Mouse (Mus musculus) heart, embryonic 15.5 days (tissue): Measurements from ENCODE around the gene Lix1l. TPM values are rescaled to one million over a fixed set of nuclear protein-coding genes. Genes with fewer than 3 reads are reported as not detected.

ENCODE experiments used
- ATAC-seq: fragments of 200-750 bp; cut with Nextera tagmentation; replicated peaks from 2 replicates; pipeline ENCODE4 v1.8.0; 2017; ENCODE audit warnings: low read depth, moderate TSS enrichment; ENCODE audit not compliant: insufficient number of reproducible peaks, insufficient read depth, low FRiP score
- H3K27ac ChIP-seq: fragments of 300-500 bp; sonication (generic); 2 replicates; pipeline ENCODE4 v1.5.1; 2015; ENCODE audit warnings: mild to moderate bottlenecking, inconsistent platforms
- H3K27me3 ChIP-seq: fragments of 300-500 bp; sonication (generic); 2 replicates; pipeline ENCODE4 v1.6.1; 2015; ENCODE audit warnings: inconsistent platforms
- H3K36me3 ChIP-seq: fragments of 300-500 bp; sonication (generic); 2 replicates; pipeline ENCODE4 v1.6.1; 2015; ENCODE audit warnings: mild to moderate bottlenecking, inconsistent platforms
- H3K4me1 ChIP-seq: fragments of 300-500 bp; sonication (generic); replicated peaks from 2 replicates; pipeline ENCODE4 v1.6.1; 2015; ENCODE audit warnings: inconsistent platforms
- H3K4me2 ChIP-seq: fragments of 300-500 bp; sonication (generic); 2 replicates; pipeline ENCODE4 v1.6.1; 2015; ENCODE audit warnings: inconsistent platforms, mild to moderate bottlenecking, moderate library complexity
- H3K4me3 ChIP-seq: fragments of 300-500 bp; sonication (generic); 2 replicates; pipeline ENCODE4 v1.5.1; 2015; ENCODE audit warnings: mild to moderate bottlenecking, inconsistent platforms
- H3K9ac ChIP-seq: fragments of 300-500 bp; sonication (generic); 2 replicates; pipeline ENCODE4 v1.6.1; 2015; ENCODE audit warnings: mild to moderate bottlenecking, inconsistent platforms
- H3K9me3 ChIP-seq: fragments of 300-500 bp; sonication (generic); replicated peaks from 2 replicates; pipeline ENCODE4 v1.6.1; 2016; ENCODE audit warnings: inconsistent platforms
- WGBS: fragments of 180-500 bp; shearing (Covaris S2); methylation state at CpG from one replicate; pipeline ENCODE4 v1.1.7; 2015; ENCODE audit warnings: mixed read lengths; 5-methylcytosine and 5-hydroxymethylcytosine counted together
- polyA plus RNA-seq: library from polyadenylated mRNA; unstranded; fragments of >200 nt; fragmentation: Nextera tagmentation; extraction: Ambion mirVana; gene quantifications from 2 replicates; pipeline ENCODE4 v1.2.1, GENCODE M21; 2015

Lix1l gene
- polyA plus RNA-seq, 1 experiment from 2014 or later = 5.3 TPM

DNA sequence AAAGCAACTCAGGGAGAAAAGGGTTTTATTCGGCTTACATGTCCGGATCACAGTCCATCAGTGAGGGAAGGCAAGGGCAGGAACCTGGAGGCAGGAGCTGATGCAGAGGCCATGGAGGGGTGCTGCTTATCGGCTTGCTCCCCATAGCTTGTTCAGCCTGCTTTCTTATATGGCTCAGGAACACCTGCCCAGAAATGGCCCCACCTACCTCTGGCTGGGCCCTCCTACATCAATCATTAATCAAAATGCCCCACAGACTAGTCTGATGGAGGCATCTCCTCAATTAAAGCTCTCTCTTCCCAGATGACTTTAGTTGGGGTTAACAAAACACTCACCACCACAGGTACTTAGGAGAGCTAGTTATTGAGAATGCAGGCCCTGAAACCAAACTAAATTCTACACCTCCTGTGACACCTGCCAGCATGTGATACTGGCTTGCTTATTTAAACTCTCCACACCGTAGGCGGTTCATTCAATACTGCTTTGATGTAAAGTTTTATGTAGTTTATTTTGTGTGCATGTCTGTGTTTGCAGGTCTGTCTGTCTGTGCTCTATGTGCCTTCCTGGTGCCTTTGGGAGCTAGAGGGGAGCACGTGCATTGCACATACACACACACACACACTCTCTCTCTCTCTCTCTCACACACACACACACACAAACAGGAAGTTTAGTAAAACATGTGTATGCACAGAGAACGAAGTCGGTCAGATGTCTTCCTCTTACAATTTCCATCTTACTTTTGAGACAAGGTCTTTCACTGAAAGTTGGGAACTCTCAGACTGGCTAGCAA, 34.1 kb upstream of the Lix1l start:
- Histone ChIP-seq H3K4me2 (no peak overlapping the region), H3K9ac (no peak overlapping the region), H3K36me3 (no peaks in the 10 kb centered on the region), H3K4me1 (peaks cover 45% of the 10 kb centered on the region), H3K27ac (0 out of 2 replicates have a peak overlapping the region, but pooled peaks have one; percentile 5), H3K9me3 (no peaks in the 10 kb centered on the region), H3K4me3 (no peak overlapping the region), H3K27me3 (no peaks in the 10 kb centered on the region)
- ATAC-seq = no peak
- WGBS = 77% methylated on average over 8 of the region's 8 CpGs

DNA sequence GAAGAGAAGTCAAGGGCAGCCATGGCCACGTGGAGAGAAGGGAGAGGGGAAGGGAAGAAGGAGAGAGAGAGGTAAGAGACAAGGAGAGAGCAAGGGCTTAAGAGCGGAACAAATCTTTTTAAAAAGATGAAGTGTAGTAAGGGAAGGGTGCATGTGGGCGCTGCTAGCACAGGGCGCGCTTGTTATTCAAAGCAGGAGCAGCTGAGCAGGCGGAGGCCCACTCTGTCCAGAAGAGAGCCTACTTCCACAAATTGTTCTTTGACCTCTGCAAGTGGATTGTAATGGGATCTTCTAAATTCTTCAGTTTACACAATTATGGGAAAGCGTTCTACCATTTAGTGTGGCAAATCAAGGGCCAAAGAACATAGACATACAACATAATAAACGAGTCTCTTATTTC, 32.3 kb upstream of the Lix1l start:
- peaks cover 48% of the 10 kb centered on the region for H3K4me1 ChIP-seq
- 77% methylated on average over 8 of the region's 8 CpGs for WGBS

DNA sequence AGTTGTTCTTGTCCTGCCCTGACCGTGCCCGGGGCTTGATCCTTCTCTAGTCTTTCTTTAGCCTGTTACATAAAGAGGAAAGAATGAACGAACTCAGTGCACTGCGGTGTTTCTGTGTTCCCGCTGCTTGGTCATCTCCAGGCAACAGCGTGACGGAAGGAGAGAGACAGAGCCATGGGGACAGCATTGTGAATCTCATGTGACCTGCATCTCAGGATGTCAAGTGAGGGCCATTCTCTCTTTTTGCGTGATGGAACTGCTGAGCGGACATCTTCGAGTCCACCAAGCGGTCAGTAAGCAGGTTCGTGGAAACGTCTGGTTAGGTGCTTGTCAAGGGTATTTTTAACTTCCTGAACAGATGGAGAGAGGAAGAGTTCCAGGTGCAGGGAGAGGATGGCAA, 31.4 kb upstream of the Lix1l start:
- no peaks in the 10 kb centered on the region for H3K27me3 ChIP-seq
- H3K36me3 ChIP-seq = no peaks in the 10 kb centered on the region
- ATAC-seq = no peak
- no peak overlapping the region for H3K9ac ChIP-seq
- peak overlapping the region; percentile 39 for H3K27ac ChIP-seq
- no peak overlapping the region for H3K4me3 ChIP-seq
- peaks cover 46% of the 10 kb centered on the region for H3K4me1 ChIP-seq
- H3K9me3 ChIP-seq = no peaks in the 10 kb centered on the region
- WGBS = 68% methylated on average over 13 of the region's 13 CpGs
- H3K4me2 ChIP-seq = no peak overlapping the region

More for the DNA sequence above, 32.3 kb upstream of the Lix1l start:
- Histone ChIP-seq H3K4me2 (no peak overlapping the region), H3K9ac (no peak overlapping the region), H3K9me3 (no peaks in the 10 kb centered on the region), H3K27ac (peak overlapping the region; percentile 39), H3K36me3 (no peaks in the 10 kb centered on the region), H3K27me3 (no peaks in the 10 kb centered on the region), H3K4me3 (no peak overlapping the region)
- no peak for ATAC-seq

DNA sequence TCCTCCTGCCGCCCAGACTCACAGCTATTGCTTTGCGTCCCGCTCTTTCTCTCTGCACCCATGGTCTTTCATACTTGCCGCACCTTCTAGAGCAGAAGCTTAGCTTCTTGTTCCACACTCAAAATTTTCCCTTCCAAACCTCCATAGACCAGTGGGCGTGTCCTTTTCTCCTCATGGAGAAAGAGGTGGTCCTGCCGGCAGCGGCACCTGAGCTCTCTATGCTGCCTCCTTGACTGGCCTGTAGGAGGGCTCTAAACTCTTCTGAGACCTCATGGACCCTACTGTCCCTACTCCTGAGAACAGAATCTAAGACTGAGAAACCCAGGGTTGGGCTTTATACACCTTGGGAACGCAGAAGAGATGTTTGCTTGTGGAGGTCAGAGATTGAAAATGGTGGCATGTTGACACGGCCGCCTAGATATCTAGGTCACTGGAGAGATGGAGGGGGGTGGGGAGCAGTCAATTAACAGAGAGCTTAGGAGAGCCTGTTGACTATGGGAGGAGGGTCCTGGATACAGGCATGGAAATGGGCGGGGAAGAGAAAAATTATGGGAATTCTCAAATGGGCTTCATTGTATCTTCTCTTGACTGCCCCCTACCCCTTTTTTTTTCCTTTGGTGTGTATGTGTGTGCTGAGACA, 30.9 kb upstream of the Lix1l start:
- H3K27me3 ChIP-seq = no peaks in the 10 kb centered on the region
- no peaks in the 10 kb centered on the region for H3K36me3 ChIP-seq
- no peak overlapping the region for H3K4me3 ChIP-seq
- H3K27ac ChIP-seq = peak overlapping the region; percentile 39; the same call in 1 of the 2 replicates
- no peaks in the 10 kb centered on the region for H3K9me3 ChIP-seq
- 82% methylated on average over 11 of the region's 11 CpGs for WGBS
- H3K9ac ChIP-seq = no peak overlapping the region
- peaks cover 45% of the 10 kb centered on the region for H3K4me1 ChIP-seq
- H3K4me2 ChIP-seq = no peak overlapping the region
- no peak for ATAC-seq

DNA sequence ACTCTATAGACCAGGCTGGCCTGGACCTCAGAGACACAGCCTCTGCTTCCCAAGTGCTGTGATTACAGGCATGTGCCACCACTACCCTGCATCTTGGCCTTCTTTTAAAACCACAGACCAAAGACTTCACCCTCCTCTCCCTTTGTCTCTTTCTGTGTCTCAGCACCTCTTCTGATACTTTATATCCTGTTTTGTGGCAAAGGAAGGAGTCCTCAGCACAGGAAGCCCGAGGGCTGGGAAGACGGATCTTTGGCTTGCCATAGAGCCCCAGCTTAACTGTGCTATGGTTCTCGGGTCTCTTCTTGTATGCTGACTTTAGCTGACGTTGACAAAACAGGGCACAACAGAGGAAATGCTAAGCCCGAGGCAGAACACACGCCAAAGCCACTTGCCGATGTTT, 30.3 kb upstream of the Lix1l start:
- no peak for ATAC-seq
- 56% methylated on average over 7 of the region's 7 CpGs for WGBS
- Histone ChIP-seq H3K27ac (peak overlapping the region; percentile 23; the same call in 1 of the 2 replicates), H3K9me3 (no peaks in the 10 kb centered on the region), H3K4me1 (peaks cover 51% of the 10 kb centered on the region), H3K4me3 (no peak overlapping the region), H3K9ac (no peak overlapping the region), H3K27me3 (no peaks in the 10 kb centered on the region), H3K4me2 (no peak overlapping the region), H3K36me3 (no peaks in the 10 kb centered on the region)

DNA sequence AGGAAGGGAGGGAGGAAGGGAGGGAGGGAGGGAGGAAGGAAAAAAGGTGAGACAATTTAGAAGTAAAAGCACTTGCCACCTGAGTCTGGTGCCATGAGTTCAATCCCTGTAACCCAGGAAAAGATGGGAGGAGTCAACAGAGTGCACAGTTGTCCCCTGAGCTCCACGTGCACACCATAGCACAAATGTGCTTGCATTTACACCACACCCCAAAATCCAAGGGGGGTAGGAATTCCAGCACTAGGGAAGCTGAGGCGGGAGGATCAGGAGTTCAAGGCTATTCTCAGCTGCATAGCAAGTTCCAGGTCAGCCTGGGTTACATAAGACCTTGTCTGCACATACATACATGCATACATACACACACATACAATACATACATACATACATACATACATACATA, 29.6 kb upstream of the Lix1l start:
- H3K27me3 ChIP-seq = no peaks in the 10 kb centered on the region
- H3K36me3 ChIP-seq = no peaks in the 10 kb centered on the region
- 81% methylated on average over 2 of the region's 2 CpGs for WGBS
- H3K4me3 ChIP-seq = no peak overlapping the region
- peaks cover 56% of the 10 kb centered on the region for H3K4me1 ChIP-seq
- no peak overlapping the region for H3K9ac ChIP-seq
- no peak for ATAC-seq
- H3K4me2 ChIP-seq = no peak overlapping the region
- H3K27ac ChIP-seq = peak overlapping the region; percentile 73; the same call in 1 of the 2 replicates
- no peaks in the 10 kb centered on the region for H3K9me3 ChIP-seq

DNA sequence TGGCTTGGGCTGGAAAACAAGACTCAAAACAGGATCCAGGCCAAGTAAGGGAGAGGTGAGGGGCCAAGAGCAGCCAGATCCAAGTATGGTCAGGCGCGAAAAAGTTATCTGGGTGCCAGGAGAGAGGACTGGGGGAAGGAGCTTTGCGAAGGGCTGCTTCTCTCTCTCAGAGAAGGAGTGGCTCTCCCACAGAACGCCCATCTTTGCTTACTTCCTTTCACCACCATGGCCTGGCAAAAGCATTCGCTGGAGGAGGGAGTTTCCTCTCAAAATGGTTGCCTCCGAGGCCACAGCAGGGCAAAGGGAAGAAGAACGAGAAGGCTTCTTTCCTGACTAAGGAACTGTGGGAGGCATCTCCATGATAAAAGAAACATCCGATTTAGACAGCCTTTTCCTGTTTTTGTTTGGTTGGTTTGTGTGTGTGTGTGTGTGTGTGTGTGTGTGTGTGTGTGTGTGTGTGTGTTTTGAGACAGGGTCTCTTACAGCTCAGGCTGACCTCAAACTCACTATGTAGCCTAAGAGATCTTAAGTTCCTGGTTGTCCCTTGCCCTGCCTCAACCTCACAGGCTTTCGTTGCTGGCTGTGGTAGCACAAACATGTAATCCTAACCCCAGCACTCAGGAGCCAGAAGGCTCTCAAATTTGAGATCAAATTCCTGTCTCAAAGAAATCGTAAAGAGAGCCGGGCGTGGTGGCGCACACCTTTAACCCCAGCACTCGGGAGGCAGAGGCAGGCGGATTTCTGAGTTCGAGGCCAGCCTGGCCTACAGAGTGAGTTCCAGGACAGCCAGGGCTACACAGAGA, 28.9 kb upstream of the Lix1l start:
- Histone ChIP-seq H3K27ac (peak overlapping the region; percentile 73), H3K9me3 (no peaks in the 10 kb centered on the region), H3K9ac (no peak overlapping the region), H3K4me2 (no peak overlapping the region), H3K4me1 (peaks cover 59% of the 10 kb centered on the region), H3K36me3 (no peaks in the 10 kb centered on the region), H3K27me3 (no peaks in the 10 kb centered on the region), H3K4me3 (no peak overlapping the region)
- 64% methylated on average over 16 of the region's 16 CpGs for WGBS
- no peak for ATAC-seq

DNA sequence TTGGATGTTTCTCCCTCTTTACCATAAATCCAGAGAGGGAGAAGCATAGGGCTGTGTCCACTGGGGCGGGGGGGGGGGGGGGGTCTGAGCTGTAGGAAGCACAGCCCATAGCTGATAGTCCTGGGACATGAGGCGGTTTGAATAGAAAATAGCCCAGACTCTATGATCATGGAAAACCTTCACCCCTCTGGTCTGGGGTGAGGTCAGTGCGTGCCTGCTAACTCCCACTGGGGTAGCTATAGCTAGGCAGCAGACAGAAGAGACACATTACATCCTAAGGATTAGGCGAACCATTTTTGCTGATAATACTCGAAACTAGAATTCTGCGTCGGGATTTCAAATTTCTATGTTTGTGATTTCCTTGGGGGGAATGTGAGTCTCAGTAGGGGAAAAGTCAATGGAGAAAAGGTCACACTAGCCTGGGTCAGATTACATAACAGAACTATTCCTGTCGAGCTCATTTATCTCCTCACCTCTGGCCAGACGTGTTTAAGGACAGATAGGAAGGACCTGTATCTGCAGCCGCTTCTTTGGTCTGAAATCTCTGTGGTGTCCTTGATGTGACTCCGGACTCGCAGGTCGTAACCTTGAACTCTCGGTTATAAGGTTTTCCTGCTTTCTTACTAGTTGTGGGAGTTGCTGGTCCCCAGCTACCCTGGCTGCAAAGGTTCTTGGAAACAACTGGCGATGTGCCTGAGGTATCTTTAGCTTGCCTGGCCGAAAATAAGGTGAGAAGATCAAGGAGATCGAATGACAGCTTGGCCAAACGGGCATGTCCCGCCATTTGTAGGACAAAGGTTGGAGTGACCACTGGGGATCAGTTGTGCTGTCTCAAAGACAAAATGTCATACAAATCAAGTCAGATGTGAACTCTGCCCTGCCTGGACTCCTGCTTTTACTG, 27.1 kb upstream of the Lix1l start:
- no peak overlapping the region for H3K4me3 ChIP-seq
- H3K9ac ChIP-seq = no peak overlapping the region
- peak overlapping the region; percentile 39 for H3K27ac ChIP-seq
- H3K4me1 ChIP-seq = peaks cover 69% of the 10 kb centered on the region
- H3K4me2 ChIP-seq = no peak overlapping the region
- no peak for ATAC-seq
- H3K27me3 ChIP-seq = no peaks in the 10 kb centered on the region
- H3K36me3 ChIP-seq = no peaks in the 10 kb centered on the region
- 46% methylated on average over 18 of the region's 19 CpGs for WGBS
- H3K9me3 ChIP-seq = no peaks in the 10 kb centered on the region

DNA sequence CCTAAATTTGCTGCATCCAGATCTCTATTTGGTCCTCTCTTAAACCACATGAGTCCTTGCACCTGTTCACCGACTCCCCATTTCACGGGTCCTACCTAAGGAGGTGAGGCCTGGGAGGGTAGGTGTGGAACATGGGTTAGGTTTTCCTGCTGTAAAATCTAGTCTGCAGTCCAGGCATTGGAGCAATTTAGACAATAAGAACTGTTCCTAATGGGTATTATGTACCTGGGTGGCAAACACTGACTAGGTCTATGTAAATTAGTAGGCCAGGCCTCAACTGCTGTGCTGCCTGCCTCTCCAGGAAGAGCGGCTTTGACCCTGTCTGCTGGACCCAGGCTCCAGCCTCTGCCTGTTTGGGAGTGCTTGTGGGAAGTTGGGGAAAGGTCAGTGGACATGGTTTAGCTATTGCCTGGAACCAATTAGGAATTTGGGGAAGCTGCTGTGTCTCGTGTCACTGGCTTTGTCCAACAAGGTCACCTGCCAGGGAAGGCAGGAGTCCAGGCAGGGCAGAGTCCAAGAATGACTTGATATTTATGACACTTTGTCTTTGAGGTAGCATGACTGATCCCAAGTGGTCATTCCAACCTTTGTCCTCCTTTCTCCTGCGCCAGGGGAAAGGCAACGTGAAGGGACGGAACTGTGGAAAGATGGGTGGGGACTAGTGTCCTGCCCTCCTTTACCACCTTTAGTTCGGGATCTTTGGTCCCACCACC, 25.5 kb upstream of the Lix1l start:
- Histone ChIP-seq H3K27ac (peak overlapping the region; percentile 98), H3K4me1 (peaks cover 70% of the 10 kb centered on the region), H3K36me3 (no peaks in the 10 kb centered on the region), H3K9me3 (no peaks in the 10 kb centered on the region), H3K9ac (peak overlapping the region; percentile 43; the same call in 1 of the 2 replicates), H3K27me3 (no peaks in the 10 kb centered on the region), H3K4me3 (peak overlapping the region; percentile 32; the same call in 1 of the 2 replicates), H3K4me2 (peak overlapping the region; percentile 60)
- ATAC-seq = no peak
- WGBS = 83% methylated on average over 8 of the region's 8 CpGs

DNA sequence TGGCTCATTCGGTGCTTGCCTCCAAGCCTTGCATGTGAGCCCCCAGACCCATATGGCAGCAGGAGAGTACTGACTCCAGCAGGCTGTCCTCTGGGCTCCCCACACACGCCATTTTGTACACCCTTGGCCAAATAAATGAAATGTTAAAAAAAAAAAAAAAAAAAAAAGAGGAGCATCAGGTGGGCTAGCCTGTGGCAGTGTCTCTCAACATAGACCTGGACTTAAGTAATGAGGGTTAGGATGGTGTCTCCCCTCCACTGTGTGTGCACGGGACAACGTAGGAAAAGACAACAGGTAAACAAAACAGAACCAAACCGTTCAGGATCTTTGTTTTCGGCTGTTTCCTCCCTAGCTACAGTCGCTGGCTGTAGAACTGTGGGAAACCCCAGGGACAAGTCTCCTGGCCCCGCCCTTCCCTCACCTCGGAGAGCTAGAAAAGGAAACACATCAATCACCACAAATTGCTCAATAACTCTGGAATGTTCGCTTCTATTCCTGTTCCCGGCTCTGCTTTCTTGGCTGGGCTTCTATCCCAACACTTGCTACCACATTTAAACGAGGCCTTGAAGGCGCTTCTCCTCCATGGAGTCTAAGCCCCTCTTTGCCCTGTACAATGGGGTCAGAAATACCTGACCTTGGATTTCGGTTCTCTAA, 24.8 kb upstream of the Lix1l start:
- no peaks in the 10 kb centered on the region for H3K9me3 ChIP-seq
- H3K36me3 ChIP-seq = no peaks in the 10 kb centered on the region
- 22% methylated on average over 14 of the region's 14 CpGs for WGBS
- no peaks in the 10 kb centered on the region for H3K27me3 ChIP-seq
- H3K9ac ChIP-seq = peak overlapping the region; percentile 43
- H3K27ac ChIP-seq = peak overlapping the region; percentile 98
- peak overlapping the region; percentile 60 for H3K4me2 ChIP-seq
- H3K4me1 ChIP-seq = peaks cover 69% of the 10 kb centered on the region
- H3K4me3 ChIP-seq = peak overlapping the region; percentile 32
- peak; percentile 50 for ATAC-seq
